Mouse (Mus musculus): ENCODE data around the gene Ugp2. TPM values are rescaled to one million over a fixed set of nuclear protein-coding genes. Genes with fewer than 3 reads are reported as not detected.
A peak's percentile ranks its signal among the peaks of the same experiment; 100 is the strongest.

Ugp2 gene
- polyA plus RNA-seq, 1 experiment from 2014 or later: 76.1 TPM

DNA sequence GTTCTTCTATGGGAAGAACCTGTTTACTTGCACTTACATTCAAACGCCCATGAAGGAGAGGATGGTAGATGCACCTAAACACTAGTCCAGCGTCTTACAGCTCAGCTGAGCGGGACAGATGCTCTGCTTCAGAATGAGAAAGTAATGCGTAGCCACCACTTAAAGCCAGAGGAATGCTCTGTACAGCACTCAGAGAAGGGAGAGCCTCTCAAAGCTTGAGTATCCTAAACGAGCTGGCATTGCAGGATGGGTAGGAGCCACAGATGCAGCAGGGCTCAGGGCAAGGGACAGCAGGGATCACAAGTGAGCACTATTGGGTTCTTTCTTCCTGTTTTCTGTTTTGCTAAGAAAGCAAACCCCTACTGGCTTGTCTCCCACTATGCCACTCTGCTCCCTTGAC, 43.5 kb downstream of the Ugp2 start:
- Histone ChIP-seq H3K4me3 (ENCODE audit: low read depth, low read length) (no peak overlapping the region), H3K9me3 (replicated peaks; ENCODE audit: control insufficient read depth, low read length) (no peaks in the 10 kb centered on the region), H3K36me3 (replicated peaks; ENCODE audit: control insufficient read depth, insufficient read depth, low read depth, low read length) (no peaks in the 10 kb centered on the region), H3K27me3 (ENCODE audit: control insufficient read depth, insufficient read depth, low read length) (no peaks in the 10 kb centered on the region), H3K9ac (replicated peaks; ENCODE audit: low read length) (no peak overlapping the region), H3K4me1 (ENCODE audit: control insufficient read depth, insufficient read depth, low read length) (no peaks in the 10 kb centered on the region), H3K27ac (replicated peaks; ENCODE audit: low read depth, low read length) (no peak overlapping the region), H3K4me2 (ENCODE audit: low read depth, low read length) (no peak overlapping the region)
- ATAC-seq (replicated peaks; ENCODE audit: insufficient number of reproducible peaks, low FRiP score, low TSS enrichment, low read depth) (no peak), DNase-seq (ENCODE audit: low spot score) (no peak)
- 92% methylated on average over 5 of the region's 5 CpGs for WGBS

GRCm38 (mm10) chr11:21326770-21327169, 44.2 kb downstream of the Ugp2 start:
- ATAC-seq (replicated peaks; ENCODE audit: insufficient number of reproducible peaks, low FRiP score, low TSS enrichment, low read depth) (no peak), DNase-seq (ENCODE audit: low spot score) (peak; percentile 26)
- no peaks in the 10 kb centered on the region; the same call in 1 of the 2 replicates for H3K36me3 ChIP-seq (replicated peaks; ENCODE audit: control insufficient read depth, insufficient read depth, low read depth, low read length)
- H3K4me1 ChIP-seq (ENCODE audit: control insufficient read depth, insufficient read depth, low read length): no peaks in the 10 kb centered on the region
- H3K27me3 ChIP-seq (ENCODE audit: control insufficient read depth, insufficient read depth, low read length): no peaks in the 10 kb centered on the region
- no peak overlapping the region for H3K27ac ChIP-seq (replicated peaks; ENCODE audit: low read depth, low read length)
- H3K9ac ChIP-seq (replicated peaks; ENCODE audit: low read length): no peak overlapping the region
- H3K4me3 ChIP-seq (ENCODE audit: low read depth, low read length): no peak overlapping the region
- 61% methylated on average over 2 of the region's 2 CpGs for WGBS
- no peaks in the 10 kb centered on the region for H3K9me3 ChIP-seq (replicated peaks; ENCODE audit: control insufficient read depth, low read length)
- no peak overlapping the region for H3K4me2 ChIP-seq (ENCODE audit: low read depth, low read length)

GRCm38 (mm10) chr11:21325781-21326180, 45.2 kb downstream of the Ugp2 start:
- 98% methylated on average over 5 of the region's 5 CpGs for WGBS

GRCm38 (mm10) chr11:21322349-21322748, 48.7 kb downstream of the Ugp2 start:
- Histone ChIP-seq H3K4me1 (ENCODE audit: control insufficient read depth, insufficient read depth, low read length) (no peaks in the 10 kb centered on the region), H3K27ac (replicated peaks; ENCODE audit: low read depth, low read length) (no peak overlapping the region), H3K4me2 (ENCODE audit: low read depth, low read length) (no peak overlapping the region), H3K36me3 (replicated peaks; ENCODE audit: control insufficient read depth, insufficient read depth, low read depth, low read length) (no peaks in the 10 kb centered on the region; the same call in 1 of the 2 replicates), H3K9ac (replicated peaks; ENCODE audit: low read length) (no peak overlapping the region), H3K27me3 (ENCODE audit: control insufficient read depth, insufficient read depth, low read length) (no peaks in the 10 kb centered on the region), H3K9me3 (replicated peaks; ENCODE audit: control insufficient read depth, low read length) (no peaks in the 10 kb centered on the region), H3K4me3 (ENCODE audit: low read depth, low read length) (no peak overlapping the region)
- WGBS: 88% methylated on average over 3 of the region's 3 CpGs
- DNase-seq (ENCODE audit: low spot score): no peak
- ATAC-seq (replicated peaks; ENCODE audit: insufficient number of reproducible peaks, low FRiP score, low TSS enrichment, low read depth): no peak

More at GRCm38 (mm10) chr11:21325781-21326180, 45.2 kb downstream of the Ugp2 start:
- ATAC-seq (replicated peaks; ENCODE audit: insufficient number of reproducible peaks, low FRiP score, low TSS enrichment, low read depth) (no peak), DNase-seq (ENCODE audit: low spot score) (no peak)
- H3K36me3 ChIP-seq (replicated peaks; ENCODE audit: control insufficient read depth, insufficient read depth, low read depth, low read length): no peaks in the 10 kb centered on the region; the same call in 1 of the 2 replicates
- H3K4me1 ChIP-seq (ENCODE audit: control insufficient read depth, insufficient read depth, low read length): no peaks in the 10 kb centered on the region
- H3K27ac ChIP-seq (replicated peaks; ENCODE audit: low read depth, low read length): no peak overlapping the region
- no peak overlapping the region for H3K4me3 ChIP-seq (ENCODE audit: low read depth, low read length)
- no peaks in the 10 kb centered on the region for H3K27me3 ChIP-seq (ENCODE audit: control insufficient read depth, insufficient read depth, low read length)
- no peak overlapping the region for H3K4me2 ChIP-seq (ENCODE audit: low read depth, low read length)
- H3K9me3 ChIP-seq (replicated peaks; ENCODE audit: control insufficient read depth, low read length): no peaks in the 10 kb centered on the region
- H3K9ac ChIP-seq (replicated peaks; ENCODE audit: low read length): no peak overlapping the region

- H3K9me3 ChIP-seq (replicated peaks; ENCODE audit: control insufficient read depth, low read length): no peaks in the 10 kb centered on the region
- 75% methylated on average over 3 of the region's 3 CpGs for WGBS
- H3K4me1 ChIP-seq (ENCODE audit: control insufficient read depth, insufficient read depth, low read length): no peaks in the 10 kb centered on the region
- no peak overlapping the region for H3K4me3 ChIP-seq (ENCODE audit: low read depth, low read length)
- no peaks in the 10 kb centered on the region; the same call in 1 of the 2 replicates for H3K36me3 ChIP-seq (replicated peaks; ENCODE audit: control insufficient read depth, insufficient read depth, low read depth, low read length)
- no peak overlapping the region for H3K9ac ChIP-seq (replicated peaks; ENCODE audit: low read length)
- H3K27ac ChIP-seq (replicated peaks; ENCODE audit: low read depth, low read length): no peak overlapping the region
- DNase-seq (ENCODE audit: low spot score) (no peak), ATAC-seq (replicated peaks; ENCODE audit: insufficient number of reproducible peaks, low FRiP score, low TSS enrichment, low read depth) (no peak)
- no peak overlapping the region for H3K4me2 ChIP-seq (ENCODE audit: low read depth, low read length)
- no peaks in the 10 kb centered on the region for H3K27me3 ChIP-seq (ENCODE audit: control insufficient read depth, insufficient read depth, low read length)
These were observed 49.4 kb downstream of the Ugp2 start for GRCm38 (mm10) chr11:21321577-21321976.

DNA sequence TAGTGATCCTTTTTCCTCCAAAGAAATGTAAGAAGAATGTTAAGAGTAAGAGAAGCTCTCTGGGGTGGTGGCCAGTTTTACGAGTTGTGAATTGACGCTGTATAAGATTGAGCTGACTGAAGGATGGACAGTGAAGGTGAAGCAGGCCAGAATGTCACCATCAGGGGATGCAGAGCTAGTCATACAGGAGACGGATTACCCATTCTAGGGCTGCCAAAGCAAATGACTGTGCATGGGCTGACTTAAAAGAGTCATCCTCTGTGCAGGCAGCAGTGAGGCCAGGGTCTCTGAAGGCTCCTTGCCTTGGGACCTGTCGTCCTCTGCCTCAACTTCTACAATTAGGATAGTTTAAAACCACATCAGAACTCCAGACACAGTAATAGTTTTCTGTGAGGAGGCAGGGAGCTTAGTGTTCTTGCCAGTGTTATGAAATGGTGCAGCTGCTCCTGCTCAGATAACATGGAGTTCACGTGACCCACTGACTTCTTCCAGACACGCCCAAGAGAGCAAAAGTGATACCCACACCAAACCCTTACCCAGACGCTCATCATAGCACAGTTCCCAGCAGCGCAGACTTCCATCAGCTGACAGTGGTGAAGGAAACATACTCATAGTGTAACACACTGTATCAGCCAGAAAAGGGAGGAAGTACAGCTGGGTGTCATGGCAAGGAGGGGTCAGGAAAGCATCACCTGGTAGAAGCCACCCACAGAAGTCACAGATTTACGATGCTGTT, 56.9 kb downstream of the Ugp2 start:
- no peaks in the 10 kb centered on the region for H3K9me3 ChIP-seq (replicated peaks; ENCODE audit: control insufficient read depth, low read length)
- H3K4me2 ChIP-seq (ENCODE audit: low read depth, low read length): no peak overlapping the region
- no peak overlapping the region for H3K4me3 ChIP-seq (ENCODE audit: low read depth, low read length)
- DNase-seq (ENCODE audit: low spot score) (no peak), ATAC-seq (replicated peaks; ENCODE audit: insufficient number of reproducible peaks, low FRiP score, low TSS enrichment, low read depth) (no peak)
- no peak overlapping the region for H3K27ac ChIP-seq (replicated peaks; ENCODE audit: low read depth, low read length)
- no peaks in the 10 kb centered on the region for H3K27me3 ChIP-seq (ENCODE audit: control insufficient read depth, insufficient read depth, low read length)
- H3K9ac ChIP-seq (replicated peaks; ENCODE audit: low read length): no peak overlapping the region
- H3K4me1 ChIP-seq (ENCODE audit: control insufficient read depth, insufficient read depth, low read length): no peaks in the 10 kb centered on the region
- H3K36me3 ChIP-seq (replicated peaks; ENCODE audit: control insufficient read depth, insufficient read depth, low read depth, low read length): no peaks in the 10 kb centered on the region; the same call in 1 of the 2 replicates
- WGBS: 87% methylated on average over 9 of the region's 9 CpGs

DNA sequence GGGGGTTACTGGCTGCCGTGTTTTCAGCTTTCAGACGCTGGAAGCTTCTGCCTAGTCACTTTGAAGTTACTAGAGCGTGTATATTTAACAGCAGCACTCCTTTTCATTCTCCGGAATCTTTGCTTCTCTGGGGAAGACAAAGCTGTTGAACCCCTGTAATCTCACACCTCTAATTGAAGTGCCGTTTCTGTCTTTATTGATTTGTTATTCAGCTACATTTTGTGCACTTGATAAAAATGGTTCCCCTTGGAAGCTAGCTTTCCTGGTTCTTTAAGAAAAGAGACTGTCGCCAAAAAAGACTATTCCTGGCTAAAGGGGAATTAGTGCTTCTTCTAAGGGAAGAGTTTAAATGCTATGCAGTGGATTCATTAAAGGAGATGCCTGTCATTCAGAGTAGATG, 61.5 kb downstream of the Ugp2 start:
- H3K4me3 ChIP-seq (ENCODE audit: low read depth, low read length): no peak overlapping the region
- WGBS: 67% methylated on average over 6 of the region's 6 CpGs
- H3K4me1 ChIP-seq (ENCODE audit: control insufficient read depth, insufficient read depth, low read length): no peaks in the 10 kb centered on the region
- no peaks in the 10 kb centered on the region; the same call in none of the 2 replicates for H3K36me3 ChIP-seq (replicated peaks; ENCODE audit: control insufficient read depth, insufficient read depth, low read depth, low read length)
- H3K27me3 ChIP-seq (ENCODE audit: control insufficient read depth, insufficient read depth, low read length): no peaks in the 10 kb centered on the region
- no peak overlapping the region for H3K9ac ChIP-seq (replicated peaks; ENCODE audit: low read length)
- no peak for ATAC-seq (replicated peaks; ENCODE audit: insufficient number of reproducible peaks, low FRiP score, low TSS enrichment, low read depth)
- H3K27ac ChIP-seq (replicated peaks; ENCODE audit: low read depth, low read length): no peak overlapping the region
- DNase-seq (ENCODE audit: low spot score): no peak
- no peak overlapping the region for H3K4me2 ChIP-seq (ENCODE audit: low read depth, low read length)
- no peaks in the 10 kb centered on the region for H3K9me3 ChIP-seq (replicated peaks; ENCODE audit: control insufficient read depth, low read length)

DNA sequence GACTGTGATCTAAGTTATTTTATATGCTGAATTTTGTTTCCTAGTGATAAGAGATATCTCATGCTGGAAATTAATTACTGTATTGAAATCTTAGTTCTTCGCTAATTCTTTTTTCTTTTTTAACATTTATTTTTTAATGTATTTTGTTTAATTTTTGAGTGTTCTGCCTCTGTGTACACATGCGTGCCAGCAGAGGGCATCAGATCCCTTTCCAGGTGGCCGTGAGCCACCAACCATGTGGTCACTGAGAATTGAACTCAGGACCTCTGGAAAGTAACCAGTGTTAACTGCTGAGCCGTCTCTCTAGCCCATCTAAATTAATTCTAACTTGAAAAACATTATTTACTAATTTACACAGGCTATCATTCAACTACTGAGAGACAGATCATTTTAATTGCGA, 62.9 kb downstream of the Ugp2 start:
- WGBS: 82% methylated on average over 5 of the region's 5 CpGs

More for the DNA sequence above, 62.9 kb downstream of the Ugp2 start:
- Histone ChIP-seq H3K9ac (replicated peaks; ENCODE audit: low read length) (no peak overlapping the region), H3K27me3 (ENCODE audit: control insufficient read depth, insufficient read depth, low read length) (no peaks in the 10 kb centered on the region), H3K36me3 (replicated peaks; ENCODE audit: control insufficient read depth, insufficient read depth, low read depth, low read length) (no peaks in the 10 kb centered on the region; the same call in 1 of the 2 replicates), H3K4me3 (ENCODE audit: low read depth, low read length) (no peak overlapping the region), H3K4me2 (ENCODE audit: low read depth, low read length) (no peak overlapping the region), H3K9me3 (replicated peaks; ENCODE audit: control insufficient read depth, low read length) (no peaks in the 10 kb centered on the region), H3K27ac (replicated peaks; ENCODE audit: low read depth, low read length) (no peak overlapping the region), H3K4me1 (ENCODE audit: control insufficient read depth, insufficient read depth, low read length) (no peaks in the 10 kb centered on the region)
- ATAC-seq (replicated peaks; ENCODE audit: insufficient number of reproducible peaks, low FRiP score, low TSS enrichment, low read depth) (no peak), DNase-seq (ENCODE audit: low spot score) (peak; percentile 13)

Measured in embryonic facial prominence, embryonic 11.5 days (tissue).